ENCODE assay signal across 17 mouse cellular contexts in the genomic region with DNA sequence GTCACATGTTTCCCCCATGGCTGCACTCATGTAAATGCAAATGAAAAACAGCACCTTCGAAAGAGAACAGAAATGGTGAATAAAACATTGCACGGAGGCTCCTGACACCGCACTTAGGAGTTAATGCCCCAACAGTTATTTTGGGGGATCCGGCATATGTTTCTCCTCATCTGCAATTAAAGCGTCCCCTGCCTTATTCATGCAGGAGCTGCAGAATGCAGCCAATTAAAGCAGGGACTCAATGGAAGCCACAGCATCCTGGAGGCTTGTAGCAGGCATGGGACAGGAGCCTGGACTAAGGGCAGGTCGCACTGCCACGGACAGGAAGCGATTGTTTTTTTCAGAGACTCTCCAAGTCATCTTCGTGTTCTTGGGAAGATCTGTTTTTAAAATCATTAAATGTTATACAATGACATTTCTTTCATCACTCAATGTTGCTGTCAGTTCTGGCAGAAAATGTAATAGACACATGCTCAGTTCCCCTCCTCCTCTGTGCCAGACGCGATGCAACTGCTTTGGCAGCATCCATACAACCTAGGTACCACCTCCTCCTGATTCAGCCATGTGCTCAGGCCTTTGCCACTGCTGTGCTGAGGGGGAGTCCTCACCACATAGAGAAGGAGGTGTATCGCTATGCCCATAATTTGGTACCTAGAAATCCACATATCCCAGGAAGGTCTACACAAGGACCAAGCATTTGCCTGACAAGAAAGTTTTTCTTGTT.
DNase-seq lines count a peak whose midpoint lies in the region; ATAC-seq and TF ChIP-seq lines count a peak whose summit lies in the region.
"Had no signal": no experiment of that assay in that cellular context is flagged by ENCODE, and none has a peak within 500 bp of the region (broad histone marks: within the 10 kb centered on the region; RNA-seq: fewer than 3 reads in every experiment).

No protein-coding gene starts in this region.

- ATAC-seq in forebrain, embryonic 15.5 days (replicated peaks), result peak; percentile 85
- no peak for ATAC-seq in forebrain, embryonic 12.5 days (ENCODE audit: low FRiP score)
- ATAC-seq in activated CD4-positive, CD25-positive, alpha-beta regulatory T cell, adult 4 months, result no peak
- ATAC-seq in midbrain, postnatal 0 days (ENCODE audit: low FRiP score), result no peak
- ATAC-seq: midbrain, embryonic 15.5 days had no signal

- no peak overlapping the region; the same call in 1 of the 2 replicates for H3K4me2 ChIP-seq in forebrain, embryonic 15.5 days (replicated peaks)
- H3K4me2 ChIP-seq in forebrain, embryonic 12.5 days, result no peak overlapping the region
- H3K4me2 ChIP-seq in midbrain, postnatal 0 days (ENCODE audit: low read depth, low read length, poor library complexity, severe bottlenecking), result no peak overlapping the region
- H3K4me2 ChIP-seq: heart, embryonic 15.5 days; hindbrain, embryonic 12.5 days; limb, embryonic 15.5 days; midbrain, embryonic 15.5 days had no signal

- no peaks in the 10 kb centered on the region for H3K4me1 ChIP-seq in forebrain, embryonic 15.5 days
- no peaks in the 10 kb centered on the region for H3K4me1 ChIP-seq in forebrain, embryonic 12.5 days
- no peaks in the 10 kb centered on the region for H3K4me1 ChIP-seq in midbrain, postnatal 0 days (ENCODE audit: insufficient read depth, low read length)
- H3K4me1 ChIP-seq: embryonic facial prominence, embryonic 10.5 days; heart, embryonic 15.5 days; hindbrain, embryonic 12.5 days; limb, embryonic 15.5 days; midbrain, embryonic 15.5 days had no signal

- no peaks in the 10 kb centered on the region for H3K9me3 ChIP-seq in forebrain, embryonic 15.5 days
- no peaks in the 10 kb centered on the region for H3K9me3 ChIP-seq in forebrain, embryonic 12.5 days
- H3K9me3 ChIP-seq in midbrain, postnatal 0 days (ENCODE audit: low read length), result no peaks in the 10 kb centered on the region
- H3K9me3 ChIP-seq: embryonic facial prominence, embryonic 10.5 days; heart, embryonic 15.5 days; hindbrain, embryonic 12.5 days; limb, embryonic 15.5 days; midbrain, embryonic 15.5 days had no signal

- H3K4me3 ChIP-seq in forebrain, embryonic 15.5 days, result no peak overlapping the region
- H3K4me3 ChIP-seq in forebrain, embryonic 12.5 days (replicated peaks), result no peak overlapping the region
- H3K4me3 ChIP-seq in layer of hippocampus, adult 2 months, result no peak overlapping the region
- H3K4me3 ChIP-seq in midbrain, postnatal 0 days (ENCODE audit: low read depth, low read length), result no peak overlapping the region
- H3K4me3 ChIP-seq: embryonic facial prominence, embryonic 10.5 days; heart, embryonic 15.5 days; hindbrain, embryonic 12.5 days; limb, embryonic 15.5 days; midbrain, embryonic 15.5 days had no signal

- H3K36me3 ChIP-seq in forebrain, embryonic 15.5 days, result no peaks in the 10 kb centered on the region
- H3K36me3 ChIP-seq in forebrain, embryonic 12.5 days (replicated peaks), result no peaks in the 10 kb centered on the region
- H3K36me3 ChIP-seq in midbrain, postnatal 0 days (ENCODE audit: insufficient read depth, low read length), result no peaks in the 10 kb centered on the region
- H3K36me3 ChIP-seq: embryonic facial prominence, embryonic 10.5 days; heart, embryonic 15.5 days; hindbrain, embryonic 12.5 days; limb, embryonic 15.5 days; midbrain, embryonic 15.5 days had no signal

- H3K27me3 ChIP-seq in forebrain, embryonic 15.5 days, result no peaks in the 10 kb centered on the region
- no peaks in the 10 kb centered on the region for H3K27me3 ChIP-seq in forebrain, embryonic 12.5 days
- no peaks in the 10 kb centered on the region for H3K27me3 ChIP-seq in midbrain, postnatal 0 days (ENCODE audit: insufficient read depth, low read length)
- H3K27me3 ChIP-seq: heart, embryonic 15.5 days; hindbrain, embryonic 12.5 days; limb, embryonic 15.5 days; midbrain, embryonic 15.5 days had no signal

- H3K27ac ChIP-seq in forebrain, embryonic 15.5 days (replicated peaks), result peak overlapping the region; percentile 56
- no peak overlapping the region for H3K27ac ChIP-seq in forebrain, embryonic 12.5 days
- H3K27ac ChIP-seq in layer of hippocampus, adult 2 months, result peak overlapping the region; percentile 89
- no peak overlapping the region for H3K27ac ChIP-seq in midbrain, postnatal 0 days (ENCODE audit: low read depth, low read length)
- H3K27ac ChIP-seq: embryonic facial prominence, embryonic 10.5 days; heart, embryonic 15.5 days; hindbrain, embryonic 12.5 days; limb, embryonic 15.5 days; midbrain, embryonic 15.5 days had no signal

- no peak for TF ChIP-seq CTCF in layer of hippocampus, adult 2 months (conservative IDR thresholded peaks at IDR 0.05)
- no peak for TF ChIP-seq CTCF in midbrain, postnatal 0 days (IDR thresholded peaks at IDR 0.05)

- H3K9ac ChIP-seq in forebrain, embryonic 15.5 days (replicated peaks), result no peak overlapping the region
- H3K9ac ChIP-seq in forebrain, embryonic 12.5 days, result no peak overlapping the region
- no peak overlapping the region for H3K9ac ChIP-seq in midbrain, postnatal 0 days (replicated peaks; ENCODE audit: low read length, poor library complexity, severe bottlenecking)
- H3K9ac ChIP-seq: heart, embryonic 15.5 days; hindbrain, embryonic 12.5 days; limb, embryonic 15.5 days; midbrain, embryonic 15.5 days had no signal

- peak; percentile 90 for DNase-seq in brain, adult 2 months (ENCODE audit: low read depth, low spot score)
- peak; percentile 48 for DNase-seq in cerebellum, adult 9-10 months
- DNase-seq in layer of hippocampus, adult 2 months (ENCODE audit: low spot score in 2 of 2), result peak; percentile 74 to 91
- DNase-seq in thymus, postnatal 14 days, result no peak
- no peak for DNase-seq in midbrain, postnatal 0 days (ENCODE audit: low spot score)
- DNase-seq: adrenal gland, postnatal 10 days; kidney, adult 18-20 months; kidney, postnatal 36 days; lung, adult 2 months had no signal

- 54% methylated on average over 12 of the region's 12 CpGs for WGBS in forebrain, embryonic 15.5 days
- WGBS in forebrain, embryonic 12.5 days, result 86% methylated on average over 12 of the region's 12 CpGs
- WGBS in midbrain, postnatal 0 days, result 80% methylated on average over 12 of the region's 12 CpGs

Comparison
In these comparisons a context has a peak if more than half of its experiments do, and no peak if none do; other contexts are left out.
1. H3K27ac ChIP-seq: peak in forebrain, embryonic 15.5 days (single experiment) and layer of hippocampus, adult 2 months (single experiment); none in forebrain, embryonic 12.5 days (single experiment) and midbrain, postnatal 0 days (single experiment).
2. DNase-seq: peak in brain, adult 2 months (single experiment), cerebellum, adult 9-10 months (single experiment) and layer of hippocampus, adult 2 months (2 of 2); none in thymus, postnatal 14 days (single experiment) and midbrain, postnatal 0 days (single experiment).